Comparison of ENCODE assay signal across 8 mouse cellular contexts in the genomic region with DNA sequence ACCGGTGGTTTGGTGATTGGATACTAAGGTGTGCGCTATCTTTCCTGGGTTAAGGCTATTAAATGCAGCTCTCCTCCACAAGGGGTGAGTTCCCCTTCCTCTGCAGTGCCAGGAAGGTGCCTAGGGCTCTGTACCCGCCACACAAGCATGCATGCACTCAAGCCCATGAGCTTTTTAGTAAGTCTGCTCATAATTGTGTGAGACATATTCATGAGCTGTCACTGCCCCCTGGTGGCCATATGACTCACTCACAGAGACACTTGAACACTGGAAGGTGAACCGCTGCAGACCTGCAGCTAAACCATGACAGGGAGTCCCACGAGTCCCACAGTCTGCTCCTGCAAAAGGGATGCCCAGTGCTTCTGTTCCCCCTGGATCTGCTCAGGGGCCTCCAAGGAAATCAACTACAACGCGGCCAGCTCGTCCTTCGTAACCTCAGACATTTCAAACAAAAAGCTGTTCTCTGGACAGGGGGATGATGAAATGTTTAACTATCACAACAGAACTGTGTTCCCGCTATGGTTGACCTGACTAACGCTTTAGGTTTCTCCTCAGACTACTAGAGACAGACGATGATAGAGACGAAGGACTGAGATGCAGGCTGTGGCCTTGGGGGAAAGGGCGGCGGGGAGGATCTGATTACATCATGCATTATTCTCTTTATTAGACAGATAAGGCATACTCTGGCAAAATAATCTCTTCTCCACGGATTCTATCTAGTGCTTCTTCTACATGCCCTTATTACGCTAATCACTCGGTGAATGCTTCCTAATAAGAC. TPM values are rescaled to one million over a fixed set of nuclear protein-coding genes. Genes with fewer than 3 reads are reported as not detected.
DNase-seq lines count a peak whose midpoint lies in the region; ATAC-seq lines count a peak whose summit lies in the region.

No protein-coding gene starts in this region.

- no peaks in the 10 kb centered on the region for H3K4me1 ChIP-seq in embryonic facial prominence, embryonic 11.5 days (ENCODE audit: control insufficient read depth, insufficient read depth, low read length)
- no peaks in the 10 kb centered on the region for H3K4me1 ChIP-seq in limb, embryonic 12.5 days (replicated peaks)

- no peak overlapping the region for H3K9ac ChIP-seq in embryonic facial prominence, embryonic 11.5 days (replicated peaks; ENCODE audit: low read length)
- no peak overlapping the region for H3K9ac ChIP-seq in limb, embryonic 12.5 days (replicated peaks)

- DNase-seq in 416B (ENCODE audit: low read depth), result peak; percentile 79
- peak; percentile 78 for DNase-seq in adrenal gland, postnatal 25 days
- DNase-seq in embryonic facial prominence, embryonic 11.5 days (ENCODE audit: low spot score), result peak; percentile 92
- DNase-seq in heart, adult 18-20 months, result peak; percentile 52 to 83
- DNase-seq in kidney, adult 9 months, result peak; percentile 80
- DNase-seq in spleen, postnatal 4 days (ENCODE audit: low spot score in 2 of 2), result peak; percentile 60 to 83

- H3K4me2 ChIP-seq in embryonic facial prominence, embryonic 11.5 days (ENCODE audit: low read depth, low read length), result no peak overlapping the region
- no peak overlapping the region for H3K4me2 ChIP-seq in limb, embryonic 12.5 days

- no peak overlapping the region for H3K4me3 ChIP-seq in embryonic facial prominence, embryonic 11.5 days (ENCODE audit: low read depth, low read length)
- H3K4me3 ChIP-seq in limb, embryonic 12.5 days (replicated peaks), result no peak overlapping the region

- no peaks in the 10 kb centered on the region for H3K9me3 ChIP-seq in embryonic facial prominence, embryonic 11.5 days (replicated peaks; ENCODE audit: control insufficient read depth, low read length)
- no peaks in the 10 kb centered on the region for H3K9me3 ChIP-seq in limb, embryonic 12.5 days

- no peaks in the 10 kb centered on the region; the same call in 1 of the 2 replicates for H3K36me3 ChIP-seq in embryonic facial prominence, embryonic 11.5 days (replicated peaks; ENCODE audit: control insufficient read depth, insufficient read depth, low read depth, low read length)
- peaks cover 42% of the 10 kb centered on the region for H3K36me3 ChIP-seq in limb, embryonic 12.5 days

- WGBS in embryonic facial prominence, embryonic 11.5 days, result 71% methylated on average over 18 of the region's 18 CpGs
- 71% methylated on average over 18 of the region's 18 CpGs for WGBS in limb, embryonic 12.5 days

- ATAC-seq in embryonic facial prominence, embryonic 11.5 days (replicated peaks; ENCODE audit: insufficient number of reproducible peaks, low FRiP score, low TSS enrichment, low read depth), result peak; percentile 70
- peak; percentile 66 for ATAC-seq in limb, embryonic 12.5 days (ENCODE audit: insufficient number of reproducible peaks, insufficient read depth, low FRiP score, low TSS enrichment, low read depth)
- ATAC-seq in monocyte, adult 5-6 weeks (replicated peaks; ENCODE audit: insufficient number of reproducible peaks, low FRiP score, low TSS enrichment, poor library complexity, severe bottlenecking), result peak; percentile 61

- no peak overlapping the region for H3K27ac ChIP-seq in embryonic facial prominence, embryonic 11.5 days (replicated peaks; ENCODE audit: low read depth, low read length)
- H3K27ac ChIP-seq in limb, embryonic 12.5 days, result no peak overlapping the region

- H3K27me3 ChIP-seq in embryonic facial prominence, embryonic 11.5 days (ENCODE audit: control insufficient read depth, insufficient read depth, low read length), result no peaks in the 10 kb centered on the region
- H3K27me3 ChIP-seq in limb, embryonic 12.5 days, result no peaks in the 10 kb centered on the region

RNA-seq across cellular contexts. Expression of a gene that starts 24.4 kb away (rescaled TPM):
- 13.9 and 20.1 TPM in 2 replicates for total RNA-seq in adrenal gland, postnatal 25 days (2021)
- polyA plus RNA-seq in embryonic facial prominence, embryonic 11.5 days (2014; fragmentation: Nextera tagmentation; extraction: Ambion mirVana), result 20.3 and 21.5 TPM in 2 replicates
- 10 to 100 TPM; 11.1 to 11.6 TPM for total RNA-seq in heart, adult 18-20 months (2021)
- polyA plus RNA-seq in limb, embryonic 12.5 days (2016; fragmentation: Nextera tagmentation; extraction: Ambion mirVana), result 21.3 and 22.0 TPM in 2 replicates
- 26.7 to 48.7 TPM (median 41.0 TPM) in 3 replicates for total RNA-seq in monocyte, adult 5-6 weeks (2017)

RNA-seq across cellular contexts. Expression of a gene that starts 43.0 kb away (rescaled TPM):
- total RNA-seq in adrenal gland, postnatal 25 days (2021), result 10.7 and 13.1 TPM in 2 replicates
- polyA plus RNA-seq in embryonic facial prominence, embryonic 11.5 days (2014; fragmentation: Nextera tagmentation; extraction: Ambion mirVana), result 0.64 and 1.7 TPM in 2 replicates
- 10 to 100 TPM; 12.6 to 16.0 TPM for total RNA-seq in heart, adult 18-20 months (2021)
- polyA plus RNA-seq in limb, embryonic 12.5 days (2016; fragmentation: Nextera tagmentation; extraction: Ambion mirVana), result 1.4 TPM in 2 replicates
- 4.5 to 10.1 TPM (median 9.1 TPM) in 3 replicates for total RNA-seq in monocyte, adult 5-6 weeks (2017)
